Mouse (Mus musculus) hindbrain, embryonic 12.5 days (tissue): ENCODE results near the gene Plvap. TPM values are rescaled to one million over a fixed set of nuclear protein-coding genes. Genes with fewer than 3 reads are reported as not detected.

Experiments used
- ATAC-seq: fragments of 200-750 bp; cut with Nextera tagmentation; 2 replicates; pipeline ENCODE4 v1.8.0; 2017; ENCODE audit warnings: moderate TSS enrichment; ENCODE audit not compliant: low FRiP score
- H3K27ac ChIP-seq: fragments of 300-500 bp; sonication (generic); 2 replicates; pipeline ENCODE4 v1.5.1; 2016; ENCODE audit warnings: mild to moderate bottlenecking
- H3K27me3 ChIP-seq: fragments of 300-500 bp; sonication (generic); 2 replicates; pipeline ENCODE4 v1.6.1; 2016; ENCODE audit warnings: mild to moderate bottlenecking
- H3K36me3 ChIP-seq: fragments of 300-500 bp; sonication (generic); 2 replicates; pipeline ENCODE4 v1.6.1; 2016; ENCODE audit warnings: mild to moderate bottlenecking
- H3K4me1 ChIP-seq: fragments of 300-500 bp; sonication (generic); 2 replicates; pipeline ENCODE4 v1.6.1; 2016
- H3K4me2 ChIP-seq: fragments of 300-500 bp; sonication (generic); replicated peaks from 2 replicates; pipeline ENCODE4 v1.6.1; 2016; ENCODE audit warnings: mild to moderate bottlenecking
- H3K4me3 ChIP-seq: fragments of 300-500 bp; sonication (generic); 2 replicates; pipeline ENCODE4 v1.5.1; 2016; ENCODE audit warnings: mild to moderate bottlenecking
- H3K9ac ChIP-seq: fragments of 300-500 bp; sonication (generic); 2 replicates; pipeline ENCODE4 v1.6.1; 2016; ENCODE audit warnings: mild to moderate bottlenecking, moderate library complexity
- H3K9me3 ChIP-seq: fragments of 300-500 bp; sonication (generic); replicated peaks from 2 replicates; pipeline ENCODE4 v1.6.1; 2016; ENCODE audit warnings: mild to moderate bottlenecking
- WGBS: fragments of 180-500 bp; shearing (Covaris S2); methylation state at CpG from one replicate; pipeline ENCODE4 v1.1.7; 2016; 5-methylcytosine and 5-hydroxymethylcytosine counted together
- polyA plus RNA-seq: library from polyadenylated mRNA; unstranded; fragments of >200 nt; fragmentation: Nextera tagmentation; extraction: Ambion mirVana; gene quantifications from 2 replicates; pipeline ENCODE4 v1.2.1, GENCODE M21; 2016

Gene Plvap
- polyA plus RNA-seq, result 39.7 and 42.4 TPM in 2 replicates

GRCm38 (mm10) chr8:71511644-71512043, at the start of gene Plvap:
TSS of gene Plvap (minus strand) at chr8:71511752.
- no peaks in the 10 kb centered on the region for H3K9me3 ChIP-seq
- 59% methylated on average over 14 of the region's 14 CpGs for WGBS
- peaks cover 8% of the 10 kb centered on the region for H3K4me1 ChIP-seq
- no peak within 1 kb of the TSS for H3K4me2 ChIP-seq
- no peaks in the 10 kb centered on the region for H3K36me3 ChIP-seq
- H3K9ac ChIP-seq, result no peak within 1 kb of the TSS
- H3K27me3 ChIP-seq, result peaks cover 48% of the 10 kb centered on the region
- ATAC-seq, result no peak
- H3K4me3 ChIP-seq, result no peak within 1 kb of the TSS
- no peak within 1 kb of the TSS for H3K27ac ChIP-seq

- Histone ChIP-seq H3K9me3 (no peaks in the 10 kb centered on the region), H3K9ac (no peak overlapping the region), H3K4me2 (no peak overlapping the region), H3K36me3 (no peaks in the 10 kb centered on the region), H3K4me1 (peaks cover 13% of the 10 kb centered on the region; the same call in 1 of the 2 replicates), H3K4me3 (no peak overlapping the region), H3K27me3 (peaks cover 93% of the 10 kb centered on the region), H3K27ac (no peak overlapping the region)
- ATAC-seq, result no peak
- 90% methylated on average over 5 of the region's 5 CpGs for WGBS
Measured at GRCm38 (mm10) chr8:71560765-71561164, 49.2 kb upstream of the Plvap start.

GRCm38 (mm10) chr8:71560071-71560470, 48.5 kb upstream of the Plvap start:
- H3K36me3 ChIP-seq, result no peaks in the 10 kb centered on the region
- H3K9ac ChIP-seq, result no peak overlapping the region
- peaks cover 96% of the 10 kb centered on the region for H3K27me3 ChIP-seq
- 86% methylated on average over 3 of the region's 3 CpGs for WGBS
- H3K4me3 ChIP-seq, result no peak overlapping the region
- H3K4me2 ChIP-seq, result no peak overlapping the region
- peaks cover 13% of the 10 kb centered on the region; the same call in 1 of the 2 replicates for H3K4me1 ChIP-seq
- H3K27ac ChIP-seq, result no peak overlapping the region
- H3K9me3 ChIP-seq, result no peaks in the 10 kb centered on the region
- no peak for ATAC-seq

DNA sequence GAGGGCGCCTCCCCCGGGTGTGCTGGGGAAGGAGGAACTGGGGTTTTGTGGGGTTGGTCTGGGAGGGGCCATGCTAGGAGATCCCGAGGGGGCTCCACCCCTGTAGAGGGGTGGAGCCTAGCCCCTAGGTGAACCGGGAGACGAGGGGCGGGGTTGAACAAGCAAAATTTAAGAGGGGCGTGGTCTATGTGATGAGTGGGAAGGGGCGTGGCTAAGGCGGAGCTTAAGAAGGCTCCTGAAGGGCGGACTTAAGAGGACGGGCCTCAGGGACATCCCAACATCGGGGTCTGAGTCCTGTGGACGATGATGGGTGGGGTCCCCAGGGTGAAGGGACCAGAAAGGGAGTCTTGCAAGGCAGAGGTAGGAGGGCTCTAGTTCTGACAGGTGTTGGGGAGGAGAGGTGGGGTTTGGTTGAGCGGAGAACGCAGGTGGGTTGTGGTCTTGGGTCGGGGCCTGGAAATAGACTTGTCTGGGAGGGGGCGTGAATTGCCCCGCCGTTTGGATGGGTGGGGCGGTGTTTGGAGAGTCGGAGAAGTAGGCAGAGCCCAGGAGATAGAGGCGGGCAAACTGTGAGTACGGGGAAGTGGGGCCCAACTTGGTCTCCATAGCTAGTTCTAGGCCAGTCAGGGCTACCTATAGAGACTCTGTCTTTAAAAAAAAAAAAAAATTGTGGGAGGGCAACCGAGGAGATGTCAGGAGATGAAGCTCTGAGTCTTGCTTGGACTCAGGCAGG, 47.6 kb upstream of the Plvap start:
- H3K36me3 ChIP-seq, result no peaks in the 10 kb centered on the region
- H3K4me2 ChIP-seq, result peak overlapping the region; percentile 35
- H3K9ac ChIP-seq, result no peak overlapping the region
- H3K27me3 ChIP-seq, result peaks cover 91% of the 10 kb centered on the region
- ATAC-seq, result no peak
- 2% methylated on average over 24 of the region's 24 CpGs for WGBS
- peaks cover 13% of the 10 kb centered on the region; the same call in 1 of the 2 replicates for H3K4me1 ChIP-seq
- H3K9me3 ChIP-seq, result no peaks in the 10 kb centered on the region
- no peak overlapping the region for H3K27ac ChIP-seq
- peak overlapping the region; percentile 10 for H3K4me3 ChIP-seq

DNA sequence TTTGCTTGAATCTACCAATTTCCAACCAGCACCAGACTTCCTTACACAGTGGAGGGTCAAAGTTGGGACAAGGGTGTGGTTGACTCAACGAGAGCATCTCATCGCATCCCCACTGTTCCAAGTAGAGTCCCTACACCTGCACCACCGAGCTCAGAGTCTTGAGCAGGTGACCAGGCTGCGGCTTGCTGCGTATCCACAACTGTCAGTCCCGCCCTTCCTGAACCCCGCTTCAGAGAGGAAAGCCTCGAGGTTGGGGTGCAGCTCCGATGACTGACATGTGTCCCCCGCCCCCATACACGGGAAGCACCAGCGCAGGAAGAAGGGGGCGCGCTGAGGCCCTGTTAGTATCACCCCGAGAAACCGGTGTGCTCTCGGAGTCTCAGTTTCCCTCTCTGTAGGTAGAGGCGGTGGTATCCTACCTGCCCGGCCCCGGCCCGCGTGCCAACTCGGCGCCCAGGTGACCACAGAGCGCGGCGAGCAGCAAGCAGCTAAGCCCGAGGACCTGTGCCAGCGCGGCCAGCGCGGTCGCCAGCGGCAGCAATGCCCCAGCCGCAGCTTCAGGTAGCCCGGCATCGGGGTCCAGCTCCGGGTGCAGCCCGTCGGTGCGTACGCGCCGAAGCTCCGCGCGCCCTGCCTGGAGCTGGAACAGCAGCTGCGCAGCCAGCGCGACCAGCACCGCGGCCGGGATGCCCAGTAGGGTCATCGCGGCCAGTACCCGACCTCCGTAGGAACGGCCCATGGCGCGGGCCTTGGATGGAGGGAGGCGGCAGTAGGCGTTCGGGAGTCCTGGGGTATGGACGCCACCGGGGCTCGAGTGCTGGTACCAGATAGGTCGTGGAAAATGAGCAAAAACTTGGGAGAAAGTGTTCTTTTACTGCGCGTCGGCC, 46.8 kb upstream of the Plvap start, which contains the start of gene Tmem221:
Gene Tmem221, minus strand, starts transcription at position 801 of the 887 bp plus-strand sequence.
- peaks cover 88% of the 10 kb centered on the region for H3K27me3 ChIP-seq
- no peak within 1 kb of the TSS for H3K9ac ChIP-seq
- no peaks in the 10 kb centered on the region for H3K36me3 ChIP-seq
- no peak for ATAC-seq
- H3K9me3 ChIP-seq, result no peaks in the 10 kb centered on the region
- peak within 1 kb of the TSS; percentile 35 for H3K4me2 ChIP-seq
- no peak within 1 kb of the TSS for H3K27ac ChIP-seq
- H3K4me1 ChIP-seq, result peaks cover 13% of the 10 kb centered on the region; the same call in 1 of the 2 replicates
- peak within 1 kb of the TSS; percentile 10 for H3K4me3 ChIP-seq
- WGBS, result 3% methylated on average over 70 of the region's 70 CpGs

- 100% methylated on average over 2 of the region's 2 CpGs for WGBS
- H3K36me3 ChIP-seq, result no peaks in the 10 kb centered on the region
- H3K27ac ChIP-seq, result no peak overlapping the region
- H3K4me2 ChIP-seq, result no peak overlapping the region
- no peak for ATAC-seq
- no peak overlapping the region for H3K9ac ChIP-seq
- peaks cover 51% of the 10 kb centered on the region for H3K27me3 ChIP-seq
- 0 out of 2 replicates have a peak, but pooled peaks cover 5% of the 10 kb centered on the region for H3K4me1 ChIP-seq
- H3K9me3 ChIP-seq, result no peaks in the 10 kb centered on the region
- no peak overlapping the region for H3K4me3 ChIP-seq
Measured at GRCm38 (mm10) chr8:71554644-71555043, 43.1 kb upstream of the Plvap start.

- Histone ChIP-seq H3K4me3 (no peak overlapping the region), H3K9ac (no peak overlapping the region), H3K36me3 (no peaks in the 10 kb centered on the region), H3K27ac (no peak overlapping the region), H3K9me3 (no peaks in the 10 kb centered on the region), H3K4me2 (no peak overlapping the region), H3K4me1 (0 out of 2 replicates have a peak, but pooled peaks cover 3% of the 10 kb centered on the region), H3K27me3 (peaks cover 45% of the 10 kb centered on the region)
- ATAC-seq, result no peak
- 66% methylated on average over 6 of the region's 6 CpGs for WGBS
Measured at GRCm38 (mm10) chr8:71554001-71554400, 42.4 kb upstream of the Plvap start.

GRCm38 (mm10) chr8:71552770-71553169, 41.2 kb upstream of the Plvap start:
- 63% methylated on average over 6 of the region's 6 CpGs for WGBS
- Histone ChIP-seq H3K27me3 (peaks cover 33% of the 10 kb centered on the region), H3K4me3 (no peak overlapping the region), H3K27ac (no peak overlapping the region), H3K4me1 (no peaks in the 10 kb centered on the region), H3K36me3 (peaks cover 9% of the 10 kb centered on the region), H3K4me2 (no peak overlapping the region), H3K9ac (no peak overlapping the region), H3K9me3 (no peaks in the 10 kb centered on the region)
- ATAC-seq, result no peak

DNA sequence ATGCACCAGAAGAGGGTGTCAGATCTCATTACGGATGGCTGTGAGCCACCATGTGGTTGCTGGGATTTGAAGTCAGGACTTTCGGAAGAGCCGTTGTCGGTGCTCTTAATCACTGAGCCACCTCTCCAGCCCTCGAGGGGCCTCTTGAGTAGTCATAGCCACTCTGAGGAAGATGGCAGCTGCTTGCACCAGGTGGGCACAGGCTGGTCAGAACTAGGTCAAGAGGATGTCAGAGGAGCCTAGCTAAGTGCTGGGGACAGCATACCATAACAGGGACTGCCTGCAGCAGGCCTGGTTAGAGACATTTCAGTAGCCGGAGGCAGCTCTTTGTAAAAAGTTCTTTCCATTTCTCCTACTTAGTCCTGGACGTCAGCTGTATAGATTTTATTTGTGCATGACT, 39.2 kb upstream of the Plvap start:
- no peak overlapping the region for H3K4me2 ChIP-seq
- no peaks in the 10 kb centered on the region for H3K4me1 ChIP-seq
- 74% methylated on average over 7 of the region's 7 CpGs for WGBS
- H3K9me3 ChIP-seq, result no peaks in the 10 kb centered on the region
- no peak overlapping the region for H3K4me3 ChIP-seq
- no peak overlapping the region for H3K27ac ChIP-seq
- H3K27me3 ChIP-seq, result peaks cover 12% of the 10 kb centered on the region
- peaks cover 28% of the 10 kb centered on the region for H3K36me3 ChIP-seq
- ATAC-seq, result no peak
- no peak overlapping the region for H3K9ac ChIP-seq

DNA sequence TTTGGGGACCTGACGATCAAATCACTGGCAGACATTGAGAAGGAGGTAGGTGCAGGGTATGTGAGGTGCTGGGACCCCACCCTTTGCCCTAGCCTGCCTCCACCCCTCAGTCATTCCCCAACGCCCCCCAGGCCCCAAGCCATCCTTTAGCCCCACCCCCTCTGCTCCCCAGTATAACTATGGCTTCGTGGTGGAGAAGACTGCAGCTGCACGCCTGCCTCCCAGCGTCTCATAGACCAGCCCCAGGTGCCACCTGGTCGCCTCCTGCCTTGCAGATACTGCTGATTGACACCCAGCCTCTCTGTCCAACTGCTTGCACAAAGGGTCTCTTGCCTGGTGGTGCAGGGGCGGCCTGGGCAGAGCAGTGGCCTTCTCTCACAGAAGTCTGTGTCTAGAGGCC, 36.0 kb upstream of the Plvap start:
- peaks cover 35% of the 10 kb centered on the region for H3K36me3 ChIP-seq
- H3K27ac ChIP-seq, result no peak overlapping the region
- peaks cover 8% of the 10 kb centered on the region for H3K4me1 ChIP-seq
- H3K9me3 ChIP-seq, result no peaks in the 10 kb centered on the region
- no peak for ATAC-seq
- H3K27me3 ChIP-seq, result no peaks in the 10 kb centered on the region
- no peak overlapping the region for H3K9ac ChIP-seq
- no peak overlapping the region for H3K4me2 ChIP-seq
- no peak overlapping the region for H3K4me3 ChIP-seq
- WGBS, result 87% methylated on average over 7 of the region's 7 CpGs

- no peak overlapping the region for H3K4me3 ChIP-seq
- H3K27me3 ChIP-seq, result peaks cover under 1% of the 10 kb centered on the region; the same call in 1 of the 2 replicates
- H3K36me3 ChIP-seq, result peaks cover 35% of the 10 kb centered on the region
- peaks cover 8% of the 10 kb centered on the region for H3K4me1 ChIP-seq
- H3K4me2 ChIP-seq, result no peak overlapping the region
- no peak for ATAC-seq
- no peak overlapping the region for H3K9ac ChIP-seq
- no peaks in the 10 kb centered on the region for H3K9me3 ChIP-seq
- WGBS, result 92% methylated on average over 11 of the region's 11 CpGs
- H3K27ac ChIP-seq, result no peak overlapping the region
Measured at GRCm38 (mm10) chr8:71545053-71545452, 33.5 kb upstream of the Plvap start.

DNA sequence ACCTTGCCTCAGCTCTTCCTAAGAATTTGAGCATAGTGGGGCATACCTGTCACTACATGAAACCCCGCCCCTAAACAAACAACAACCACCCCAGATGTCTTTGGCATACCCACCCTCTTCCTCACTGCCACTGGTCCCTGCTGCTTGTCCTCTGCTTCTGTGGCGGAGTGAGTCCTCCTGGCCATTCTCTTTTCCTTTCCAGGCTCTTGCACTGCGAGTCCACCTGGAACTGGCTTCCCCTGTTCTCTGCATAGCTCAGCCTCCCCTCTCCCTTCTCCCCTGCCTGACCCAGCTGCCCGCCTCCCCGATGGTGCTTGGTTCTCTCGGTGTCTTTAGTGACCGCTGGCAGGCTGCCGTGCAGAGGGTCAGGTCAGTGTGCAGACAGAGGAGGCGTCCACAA, 32.2 kb upstream of the Plvap start:
- Histone ChIP-seq H3K4me2 (peak overlapping the region; percentile 90), H3K36me3 (peaks cover 35% of the 10 kb centered on the region), H3K27me3 (peaks cover 7% of the 10 kb centered on the region), H3K9ac (peak overlapping the region; percentile 87; the same call in 1 of the 2 replicates), H3K9me3 (no peaks in the 10 kb centered on the region), H3K4me3 (peak overlapping the region; percentile 85), H3K4me1 (peaks cover 8% of the 10 kb centered on the region), H3K27ac (no peak overlapping the region)
- 88% methylated on average over 9 of the region's 9 CpGs for WGBS
- no peak for ATAC-seq
